13 mouse cellular contexts compared by ENCODE assay signal in the genomic region with DNA sequence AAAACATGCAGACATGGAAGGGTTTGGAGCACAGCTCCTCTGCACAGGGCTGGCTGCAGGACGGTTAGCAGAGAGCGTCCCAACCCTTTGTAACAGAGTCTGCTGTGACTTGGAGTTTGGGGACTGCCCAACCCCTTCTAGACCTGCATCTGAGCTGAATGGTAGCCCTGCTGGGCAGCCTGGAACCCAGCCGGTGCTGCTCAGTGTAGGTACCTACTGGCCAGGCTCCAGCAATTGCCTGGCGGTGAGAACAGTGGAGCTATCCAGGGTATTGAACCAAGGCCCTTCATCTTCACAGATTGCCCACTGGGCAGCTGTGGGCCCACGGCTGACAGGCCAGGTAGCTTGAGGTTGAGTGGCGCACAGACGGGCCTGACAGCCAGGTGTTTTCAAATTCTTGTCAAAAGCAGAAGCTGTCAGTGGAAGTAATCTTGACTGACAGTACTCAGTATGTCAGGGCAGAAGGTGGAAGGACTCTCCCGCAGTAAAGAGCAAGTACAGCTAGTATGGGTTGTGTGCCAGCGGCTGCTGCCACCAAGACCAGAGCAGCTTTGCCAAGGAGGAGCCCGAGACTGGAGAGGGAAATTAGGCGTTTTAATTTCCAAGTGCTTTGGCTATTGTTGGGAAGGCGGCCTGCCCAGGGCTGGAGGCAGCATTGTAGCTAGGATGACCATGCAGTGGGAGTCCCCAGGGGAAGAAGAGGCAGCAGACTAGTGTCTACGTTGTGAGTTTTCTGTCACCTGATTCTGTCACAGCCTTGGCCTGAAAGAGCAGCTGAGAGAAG. TPM values are rescaled to one million over a fixed set of nuclear protein-coding genes. Genes with fewer than 3 reads are reported as not detected.
DNase-seq lines count a peak whose midpoint lies in the region; ATAC-seq and TF ChIP-seq lines count a peak whose summit lies in the region.
"Had no signal": no experiment of that assay in that cellular context is flagged by ENCODE, and none has a peak within 500 bp of the region (broad histone marks: within the 10 kb centered on the region; RNA-seq: fewer than 3 reads in every experiment).

No protein-coding gene starts in this region.

- peaks cover 61% of the 10 kb centered on the region for H3K36me3 ChIP-seq in heart, embryonic 15.5 days
- H3K36me3 ChIP-seq in midbrain, postnatal 0 days (ENCODE audit: insufficient read depth, low read length): peaks cover 72% of the 10 kb centered on the region
- H3K36me3 ChIP-seq in midbrain, embryonic 13.5 days: peaks cover 76% of the 10 kb centered on the region
- 0 out of 2 replicates have a peak, but pooled peaks cover 11% of the 10 kb centered on the region for H3K36me3 ChIP-seq in stomach, embryonic 16.5 days (ENCODE audit: control insufficient read depth, insufficient read depth, low read length)

- H3K4me2 ChIP-seq in heart, embryonic 15.5 days: no peak overlapping the region
- no peak overlapping the region for H3K4me2 ChIP-seq in midbrain, postnatal 0 days (ENCODE audit: low read depth, low read length, poor library complexity, severe bottlenecking)
- H3K4me2 ChIP-seq in midbrain, embryonic 13.5 days (replicated peaks): no peak overlapping the region
- no peak overlapping the region for H3K4me2 ChIP-seq in stomach, embryonic 16.5 days (ENCODE audit: low read depth, low read length)
- H3K4me2 ChIP-seq: embryonic facial prominence, embryonic 13.5 days; lung, embryonic 14.5 days had no signal

- no peak for TF ChIP-seq CTCF in midbrain, postnatal 0 days (IDR thresholded peaks at IDR 0.05)

- H3K27ac ChIP-seq in heart, embryonic 15.5 days: peak overlapping the region; percentile 62
- H3K27ac ChIP-seq in midbrain, postnatal 0 days (ENCODE audit: low read depth, low read length): no peak overlapping the region
- no peak overlapping the region for H3K27ac ChIP-seq in midbrain, embryonic 13.5 days
- peak overlapping the region; percentile 44; the same call in 1 of the 2 replicates for H3K27ac ChIP-seq in stomach, embryonic 16.5 days (ENCODE audit: low read length)
- H3K27ac ChIP-seq: embryonic facial prominence, embryonic 13.5 days; midbrain, embryonic 10.5 days had no signal

- 72% methylated on average over 13 of the region's 13 CpGs for WGBS in heart, embryonic 15.5 days
- WGBS in midbrain, postnatal 0 days: 67% methylated on average over 13 of the region's 13 CpGs
- WGBS in midbrain, embryonic 13.5 days: 81% methylated on average over 13 of the region's 13 CpGs
- 81% methylated on average over 13 of the region's 13 CpGs for WGBS in stomach, embryonic 16.5 days

- DNase-seq in heart, adult 9 months (ENCODE audit: low spot score in 2 of 2): no peak
- DNase-seq in midbrain, postnatal 0 days (ENCODE audit: low spot score): peak; percentile 27
- peak; percentile 50 for DNase-seq in cerebellum, adult 8-10 months
- no peak for DNase-seq in left cerebral cortex, adult 18-20 months (ENCODE audit: low spot score in 2 of 2)
- no peak for DNase-seq in spleen, adult 18-20 months
- DNase-seq: kidney, postnatal 14 days; lung, embryonic 14.5 days; retina, postnatal 1 day had no signal

- no peaks in the 10 kb centered on the region for H3K9me3 ChIP-seq in heart, embryonic 15.5 days (replicated peaks)
- H3K9me3 ChIP-seq in midbrain, postnatal 0 days (ENCODE audit: low read length): no peaks in the 10 kb centered on the region
- no peaks in the 10 kb centered on the region for H3K9me3 ChIP-seq in midbrain, embryonic 13.5 days
- no peaks in the 10 kb centered on the region for H3K9me3 ChIP-seq in stomach, embryonic 16.5 days (replicated peaks; ENCODE audit: control insufficient read depth, low read length)
- H3K9me3 ChIP-seq: embryonic facial prominence, embryonic 13.5 days; midbrain, embryonic 10.5 days had no signal

- no peak for ATAC-seq in heart, embryonic 15.5 days (replicated peaks; ENCODE audit: insufficient number of reproducible peaks, insufficient read depth, low FRiP score, low read depth)
- ATAC-seq in midbrain, postnatal 0 days (ENCODE audit: low FRiP score): no peak
- no peak for ATAC-seq in midbrain, embryonic 13.5 days
- ATAC-seq in stomach, embryonic 16.5 days (ENCODE audit: insufficient read depth, low FRiP score): no peak

- no peak overlapping the region for H3K9ac ChIP-seq in heart, embryonic 15.5 days
- H3K9ac ChIP-seq in midbrain, postnatal 0 days (replicated peaks; ENCODE audit: low read length, poor library complexity, severe bottlenecking): 0 out of 2 replicates have a peak overlapping the region, but pooled peaks have one; percentile 2
- H3K9ac ChIP-seq in midbrain, embryonic 13.5 days (replicated peaks): no peak overlapping the region
- no peak overlapping the region for H3K9ac ChIP-seq in stomach, embryonic 16.5 days (ENCODE audit: low read length)
- H3K9ac ChIP-seq: lung, embryonic 14.5 days had no signal

- peaks cover 33% of the 10 kb centered on the region for H3K4me1 ChIP-seq in heart, embryonic 15.5 days (replicated peaks)
- no peaks in the 10 kb centered on the region for H3K4me1 ChIP-seq in midbrain, postnatal 0 days (ENCODE audit: insufficient read depth, low read length)
- 0 out of 2 replicates have a peak, but pooled peaks cover 3% of the 10 kb centered on the region for H3K4me1 ChIP-seq in midbrain, embryonic 13.5 days (replicated peaks)
- no peaks in the 10 kb centered on the region for H3K4me1 ChIP-seq in stomach, embryonic 16.5 days (ENCODE audit: control insufficient read depth, insufficient read depth, low read length)

- H3K4me3 ChIP-seq in heart, embryonic 15.5 days: no peak overlapping the region
- H3K4me3 ChIP-seq in midbrain, postnatal 0 days (ENCODE audit: low read depth, low read length): no peak overlapping the region
- no peak overlapping the region for H3K4me3 ChIP-seq in midbrain, embryonic 13.5 days (replicated peaks)
- no peak overlapping the region for H3K4me3 ChIP-seq in stomach, embryonic 16.5 days (replicated peaks; ENCODE audit: low read length)
- H3K4me3 ChIP-seq: embryonic facial prominence, embryonic 13.5 days; midbrain, embryonic 10.5 days had no signal

- no peaks in the 10 kb centered on the region for H3K27me3 ChIP-seq in heart, embryonic 15.5 days
- no peaks in the 10 kb centered on the region for H3K27me3 ChIP-seq in midbrain, postnatal 0 days (ENCODE audit: insufficient read depth, low read length)
- no peaks in the 10 kb centered on the region for H3K27me3 ChIP-seq in midbrain, embryonic 13.5 days
- no peaks in the 10 kb centered on the region for H3K27me3 ChIP-seq in stomach, embryonic 16.5 days (ENCODE audit: control insufficient read depth, insufficient read depth, low read length)
- H3K27me3 ChIP-seq: embryonic facial prominence, embryonic 13.5 days had no signal

RNA-seq across cellular contexts. Expression of a gene that starts 27.0 kb away (rescaled TPM):
- 10.3 and 12.9 TPM in 2 replicates for polyA plus RNA-seq in heart, embryonic 15.5 days (2015; fragmentation: Nextera tagmentation; extraction: Ambion mirVana)
- 23.1 and 24.3 TPM in 2 replicates for total RNA-seq in midbrain, postnatal 0 days (2014; rRNA removed)
- polyA plus RNA-seq in midbrain, postnatal 0 days (2015; fragmentation: Nextera tagmentation; extraction: Ambion mirVana): 18.8 TPM in 2 replicates
- 31.5 and 32.6 TPM in 2 replicates for polyA plus RNA-seq in midbrain, embryonic 13.5 days (2015; fragmentation: Nextera tagmentation; extraction: Ambion mirVana)
- polyA plus RNA-seq in stomach, embryonic 16.5 days (2015; fragmentation: Nextera tagmentation; extraction: Ambion mirVana): 13.7 and 13.9 TPM in 2 replicates
- total RNA-seq in left cerebral cortex, adult 18-20 months (2021): 10 to 100 TPM; 21.3 to 23.8 TPM

Comparison
In these comparisons a context has a peak if more than half of its experiments do, and no peak if none do; other contexts are left out.
1. H3K27ac ChIP-seq: peak in heart, embryonic 15.5 days (single experiment) and stomach, embryonic 16.5 days (single experiment); none in midbrain, postnatal 0 days (single experiment) and midbrain, embryonic 13.5 days (single experiment).
2. DNase-seq: peak in midbrain, postnatal 0 days (single experiment) and cerebellum, adult 8-10 months (single experiment); none in heart, adult 9 months (0 of 2), left cerebral cortex, adult 18-20 months (0 of 2) and spleen, adult 18-20 months (0 of 2).